Mouse (Mus musculus) liver, embryonic 14.5 days (tissue): ENCODE data around the gene Fbxl17. TPM values are rescaled to one million over a fixed set of nuclear protein-coding genes. Genes with fewer than 3 reads are reported as not detected.

Experiments used
- ATAC-seq: fragments of 200-750 bp; cut with Nextera tagmentation; 2 replicates; pipeline ENCODE4 v1.8.0; 2017; ENCODE audit warnings: moderate number of reproducible peaks, mild to moderate bottlenecking, moderate library complexity; ENCODE audit not compliant: insufficient read depth
- DNase-seq, 3 experiments: peaks; one replicate each; pipeline ENCODE4 v3.0.0-alpha.2; 2012 to 2013; ENCODE audit warnings: low read depth in 3 of 3, low spot score in 3 of 3
- H3K27ac ChIP-seq: fragments of 300-500 bp; sonication (generic); 2 replicates; pipeline ENCODE4 v1.5.1; 2014; ENCODE audit warnings: moderate library complexity, mild to moderate bottlenecking, control low read depth, inconsistent platforms
- H3K27me3 ChIP-seq: fragments of 300-500 bp; sonication (generic); 2 replicates; pipeline ENCODE4 v1.6.1; 2014; ENCODE audit warnings: mild to moderate bottlenecking, low read length, moderate library complexity; ENCODE audit not compliant: control insufficient read depth, insufficient read depth
- H3K36me3 ChIP-seq: fragments of 300-500 bp; sonication (generic); replicated peaks from 2 replicates; pipeline ENCODE4 v1.6.1; 2014; ENCODE audit warnings: low read depth; ENCODE audit not compliant: control insufficient read depth, insufficient read depth
- H3K4me1 ChIP-seq, 2 experiments: fragments of 200-500 bp in 1 of 2; fragments of 300-500 bp in 1 of 2; sonication (generic) in 1 of 2; replicated peaks; 2 replicates each; pipeline ENCODE4 v1.6.1; 2012 to 2014; ENCODE audit warnings: antibody characterized with exemption in 1 of 2, inconsistent platforms in 1 of 2, low read length in 1 of 2; ENCODE audit not compliant: control insufficient read depth in 2 of 2, insufficient read depth in 2 of 2
- H3K4me2 ChIP-seq: fragments of 300-500 bp; sonication (generic); 2 replicates; pipeline ENCODE4 v1.6.1; 2014; ENCODE audit warnings: low read depth, mild to moderate bottlenecking, control low read depth, moderate library complexity
- H3K4me3 ChIP-seq, 2 experiments: fragments of 200-500 bp in 1 of 2; fragments of 300-500 bp in 1 of 2; sonication (generic) in 1 of 2; 2 replicates each; pipeline ENCODE4 v1.5.1; 2012 to 2014; ENCODE audit warnings: low read depth in 2 of 2, low read length in 2 of 2, mild to moderate bottlenecking in 2 of 2, control low read depth in 1 of 2, inconsistent platforms in 1 of 2, moderate library complexity in 1 of 2; ENCODE audit not compliant: insufficient read depth in 1 of 2
- H3K9ac ChIP-seq: fragments of 300-500 bp; sonication (generic); replicated peaks from 2 replicates; pipeline ENCODE4 v1.6.1; 2014; ENCODE audit warnings: mild to moderate bottlenecking, control low read depth, moderate library complexity
- H3K9me3 ChIP-seq: fragments of 300-500 bp; sonication (generic); 2 replicates; pipeline ENCODE4 v1.6.1; 2016; ENCODE audit warnings: low read length, mixed read lengths; ENCODE audit not compliant: control insufficient read depth
- CTCF ChIP-seq: IDR thresholded peaks from 2 replicates; pipeline ENCODE4 v1.5.1; 2016; ENCODE audit warnings: antibody characterized with exemption, low read depth, control low read depth
- EP300 ChIP-seq: IDR thresholded peaks from 2 replicates; pipeline ENCODE4 v1.6.1; 2016; ENCODE audit warnings: antibody characterized with exemption, low read depth
- WGBS: fragments of 180-500 bp; shearing (Covaris S2); extraction: QIAGEN DNeasy Blood & Tissue Kit; methylation state at CpG from one replicate; pipeline ENCODE4 v1.1.7; 2014; ENCODE audit not compliant: insufficient replicate concordance; 5-methylcytosine and 5-hydroxymethylcytosine counted together
- polyA plus RNA-seq, 2 experiments: library from polyadenylated mRNA; depleted of rRNA in 1 of 2; stranded (reverse) in 1 of 2; unstranded in 1 of 2; fragments of >200 nt; fragmentation: Nextera tagmentation in 1 of 2; extraction: Ambion mirVana in 1 of 2; gene quantifications; 2 replicates each; pipeline versions ENCODE4 v1.2.1 to v1.2.3; 2012 to 2014

Fbxl17 gene
- polyA plus RNA-seq, 2 experiments: 1.9 TPM

DNA sequence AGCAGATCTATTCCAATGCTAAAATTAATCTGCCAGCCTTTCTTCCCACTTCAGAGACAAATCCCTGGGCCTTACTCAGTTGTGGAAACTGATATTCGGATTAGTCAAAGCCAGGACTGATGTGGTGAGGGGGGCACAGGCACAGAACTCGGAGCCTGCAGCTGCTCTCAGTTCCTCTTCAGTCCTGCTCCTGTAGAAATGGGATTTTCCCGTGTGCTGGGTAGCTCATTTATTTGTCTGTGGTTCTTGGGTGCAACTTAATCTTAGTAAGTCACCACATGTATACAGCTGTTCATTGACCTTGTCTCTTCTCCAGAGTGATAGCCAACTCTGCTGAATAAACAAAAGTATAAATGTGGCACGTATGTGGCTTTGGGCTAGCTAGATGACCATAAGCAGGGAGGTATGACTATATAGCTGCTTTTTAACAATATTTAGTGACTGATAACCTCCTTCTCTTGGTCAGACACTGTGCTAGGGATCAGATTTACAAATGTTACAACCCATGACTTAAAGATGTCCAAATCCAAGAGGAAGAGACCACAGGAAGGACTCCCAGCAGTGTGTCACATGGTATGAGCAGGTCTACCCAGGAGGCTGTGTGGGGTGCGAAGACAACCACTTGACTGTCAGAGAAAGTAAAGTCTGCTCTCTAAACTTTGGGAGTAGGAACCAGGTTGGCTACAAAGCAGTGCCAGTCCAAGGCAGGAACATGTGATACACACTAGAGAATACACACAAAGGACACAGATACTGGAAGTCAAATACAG lies 331.6 kb downstream of the Fbxl17 start:
- 67% methylated on average over 5 of the region's 5 CpGs for WGBS

DNA sequence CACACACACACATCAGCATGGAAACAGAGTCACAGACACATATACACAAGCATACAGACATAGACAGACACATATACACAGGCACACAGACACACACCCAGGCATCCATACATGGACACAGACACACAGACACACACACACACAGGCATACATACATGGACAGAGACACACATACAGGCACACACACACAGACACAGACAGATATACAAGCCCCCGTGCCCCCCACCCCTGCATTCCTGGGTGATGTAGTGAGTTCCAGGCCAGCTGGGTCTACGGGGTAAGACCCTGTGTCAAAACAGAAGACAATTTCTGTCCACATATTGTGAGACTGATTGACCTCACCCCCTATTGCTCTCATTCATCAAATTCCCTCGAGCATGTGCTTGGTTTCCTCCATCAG lies 332.6 kb downstream of the Fbxl17 start:
- peaks cover 0 to 3% of the 10 kb centered on the region in 2 experiments; a peak in 1 of 4 replicates for H3K4me1 ChIP-seq
- TF ChIP-seq EP300 (no peak), CTCF (no peak)
- H3K4me3 ChIP-seq: no peak overlapping the region
- H3K27me3 ChIP-seq: no peaks in the 10 kb centered on the region
- no peak overlapping the region for H3K27ac ChIP-seq
- ATAC-seq (0 out of 2 replicates have a peak, but pooled peaks have one; percentile 15), DNase-seq (no peak)
- no peak overlapping the region for H3K4me2 ChIP-seq
- no peaks in the 10 kb centered on the region for H3K36me3 ChIP-seq
- WGBS: 63% methylated on average over 3 of the region's 3 CpGs
- no peak overlapping the region for H3K9ac ChIP-seq
- no peaks in the 10 kb centered on the region for H3K9me3 ChIP-seq

More for the DNA sequence above, 331.6 kb downstream of the Fbxl17 start:
- Histone ChIP-seq H3K9ac (no peak overlapping the region), H3K27ac (no peak overlapping the region), H3K36me3 (no peaks in the 10 kb centered on the region), H3K27me3 (no peaks in the 10 kb centered on the region), H3K4me1 (peaks cover 0 to 3% of the 10 kb centered on the region in 2 experiments; a peak in 1 of 4 replicates), H3K4me3 (no peak overlapping the region), H3K4me2 (no peak overlapping the region), H3K9me3 (no peaks in the 10 kb centered on the region)
- ATAC-seq (no peak), DNase-seq (no peak)
- no peak for TF ChIP-seq CTCF
- no peak for TF ChIP-seq EP300

DNA sequence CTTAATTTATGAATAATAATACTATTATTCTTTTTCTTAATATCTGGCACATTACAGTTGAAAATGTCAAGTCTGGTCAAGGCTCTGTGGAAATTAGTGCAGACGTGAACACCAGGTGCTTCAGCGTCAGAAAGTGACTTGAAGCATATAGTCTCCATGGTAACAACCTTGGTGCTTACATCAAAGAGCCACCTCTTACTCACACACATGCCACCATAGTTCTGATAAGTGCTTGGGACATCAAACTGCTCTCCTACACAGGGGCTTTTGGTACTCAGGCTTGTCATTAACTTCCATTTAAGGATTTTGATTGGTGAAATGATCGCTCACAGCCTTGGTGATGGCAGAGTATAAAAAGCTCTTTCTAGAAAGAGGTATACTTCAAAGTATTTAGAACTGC lies 333.1 kb downstream of the Fbxl17 start:
- H3K4me2 ChIP-seq: no peak overlapping the region
- no peaks in the 10 kb centered on the region for H3K27me3 ChIP-seq
- ATAC-seq (no peak), DNase-seq (no peak)
- no peak overlapping the region for H3K9ac ChIP-seq
- no peaks in the 10 kb centered on the region for H3K9me3 ChIP-seq
- H3K4me1 ChIP-seq: peaks cover 0 to 3% of the 10 kb centered on the region in 2 experiments; a peak in 1 of 4 replicates
- no peaks in the 10 kb centered on the region for H3K36me3 ChIP-seq
- H3K27ac ChIP-seq: no peak overlapping the region
- 74% methylated on average over 3 of the region's 3 CpGs for WGBS
- TF ChIP-seq CTCF (no peak), EP300 (no peak)
- no peak overlapping the region for H3K4me3 ChIP-seq

GRCm38 (mm10) chr17:63165847-63166246 lies 334.0 kb downstream of the Fbxl17 start:
- Histone ChIP-seq H3K4me1 (peaks cover 0 to 3% of the 10 kb centered on the region in 2 experiments; a peak in 1 of 4 replicates), H3K9me3 (no peaks in the 10 kb centered on the region), H3K9ac (no peak overlapping the region), H3K27ac (no peak overlapping the region), H3K4me2 (no peak overlapping the region), H3K27me3 (no peaks in the 10 kb centered on the region), H3K36me3 (no peaks in the 10 kb centered on the region), H3K4me3 (no peak overlapping the region)
- no peak for DNase-seq
- WGBS: 81% methylated on average over 13 of the region's 13 CpGs
- TF ChIP-seq EP300 (no peak), CTCF (no peak)
- no peak for ATAC-seq

DNA sequence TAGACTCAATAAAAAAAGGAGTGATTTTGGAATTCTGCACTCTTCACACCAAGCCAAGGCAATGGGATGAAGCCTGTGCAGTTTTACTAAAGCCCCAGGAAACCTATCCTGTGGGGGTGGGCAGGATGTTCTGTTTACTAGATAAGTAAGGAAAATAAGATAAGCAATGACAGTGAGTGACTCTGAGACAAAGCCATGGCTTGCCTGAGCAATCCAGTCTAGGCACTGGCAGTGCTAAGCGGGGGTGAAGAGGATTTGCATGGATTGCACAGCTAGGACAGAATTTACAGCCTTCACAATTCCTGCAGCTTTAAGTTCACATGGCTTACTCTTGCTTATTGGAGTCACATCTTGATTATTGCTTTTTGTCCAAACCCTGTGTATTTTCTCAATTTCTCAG lies 335.5 kb downstream of the Fbxl17 start:
- peaks cover 0 to 3% of the 10 kb centered on the region in 2 experiments; a peak in 1 of 4 replicates for H3K4me1 ChIP-seq
- no peak overlapping the region for H3K4me3 ChIP-seq
- no peaks in the 10 kb centered on the region for H3K36me3 ChIP-seq
- no peak for ATAC-seq
- no peak overlapping the region for H3K4me2 ChIP-seq
- H3K27ac ChIP-seq: no peak overlapping the region
- no peak overlapping the region for H3K9ac ChIP-seq
- no peak for DNase-seq
- WGBS: 44% methylated on average over 1 of the region's 1 CpGs
- H3K27me3 ChIP-seq: no peaks in the 10 kb centered on the region
- no peak for TF ChIP-seq EP300
- no peak for TF ChIP-seq CTCF
- no peaks in the 10 kb centered on the region for H3K9me3 ChIP-seq
